Mouse (Mus musculus) kidney, postnatal 25 days (tissue): ENCODE measurements around the gene Gm49339.
"Not testable (repeated sequence)": the region's sequence is repeated elsewhere in the genome, so short reads cannot be mapped to it uniquely, and the experiment has no call there.

Experiments used
- DNase-seq, 2 experiments: peaks; one replicate each; pipeline ENCODE4 v3.0.0; 2021; ENCODE audit warnings: mixed read lengths in 2 of 2

Gene Gm49339

GRCm38 (mm10) chr10:51480397-51480796 is at the start of gene Gm49339, which contains the start of gene Lilr4b:
Gm49339 (plus strand) TSS chr10:51480612.
Lilr4b (plus strand) TSS chr10:51480632.
- not testable (repeated sequence) for DNase-seq

- DNase-seq, result no peak
Observed at GRCm38 (mm10) chr10:51432940-51433339, 47.5 kb upstream of the Gm49339 start.

- no peak for DNase-seq
Observed at GRCm38 (mm10) chr10:51435684-51436083, 44.7 kb upstream of the Gm49339 start.

GRCm38 (mm10) chr10:51451610-51452009 is 28.8 kb upstream of the Gm49339 start:
- no peak for DNase-seq

GRCm38 (mm10) chr10:51453616-51454298 is 26.7 kb upstream of the Gm49339 start:
- DNase-seq, result no peak

GRCm38 (mm10) chr10:51454365-51454764 is 26.0 kb upstream of the Gm49339 start:
- DNase-seq, result no peak

- DNase-seq, result no peak
Observed at GRCm38 (mm10) chr10:51455762-51456161, 24.6 kb upstream of the Gm49339 start.

GRCm38 (mm10) chr10:51456369-51456768 is 24.0 kb upstream of the Gm49339 start:
- no peak for DNase-seq

GRCm38 (mm10) chr10:51463800-51464199 is 16.6 kb upstream of the Gm49339 start:
- not testable (repeated sequence) for DNase-seq

GRCm38 (mm10) chr10:51490691-51491090 is 10.3 kb downstream of the Gm49339 start, which contains the start of gene Lilrb4a:
Lilrb4a (plus strand) TSS chr10:51490956.
- DNase-seq, result not testable (repeated sequence)

GRCm38 (mm10) chr10:51520021-51520420 is 39.6 kb downstream of the Gm49339 start:
- no peak for DNase-seq

- no peak for DNase-seq
Observed at GRCm38 (mm10) chr10:51521453-51521852, 41.0 kb downstream of the Gm49339 start.

GRCm38 (mm10) chr10:51526090-51526489 is 45.7 kb downstream of the Gm49339 start:
- DNase-seq, result no peak

GRCm38 (mm10) chr10:51526633-51527032 is 46.2 kb downstream of the Gm49339 start:
- DNase-seq, result no peak

GRCm38 (mm10) chr10:51528840-51529434 is 48.5 kb downstream of the Gm49339 start:
- no peak for DNase-seq

- no peak for DNase-seq
Observed at GRCm38 (mm10) chr10:51529497-51529896, 49.1 kb downstream of the Gm49339 start.

GRCm38 (mm10) chr10:51530813-51531212 is 50.4 kb downstream of the Gm49339 start:
- no peak for DNase-seq
